Mouse (Mus musculus): ENCODE measurements at regions not wholly inside any gene's neighbourhood (a gene's known extent, or its start where the extent isn't known, plus 50 kb on each side); places are given as distances from the start of the nearest gene placed in this dataset.

DNA sequence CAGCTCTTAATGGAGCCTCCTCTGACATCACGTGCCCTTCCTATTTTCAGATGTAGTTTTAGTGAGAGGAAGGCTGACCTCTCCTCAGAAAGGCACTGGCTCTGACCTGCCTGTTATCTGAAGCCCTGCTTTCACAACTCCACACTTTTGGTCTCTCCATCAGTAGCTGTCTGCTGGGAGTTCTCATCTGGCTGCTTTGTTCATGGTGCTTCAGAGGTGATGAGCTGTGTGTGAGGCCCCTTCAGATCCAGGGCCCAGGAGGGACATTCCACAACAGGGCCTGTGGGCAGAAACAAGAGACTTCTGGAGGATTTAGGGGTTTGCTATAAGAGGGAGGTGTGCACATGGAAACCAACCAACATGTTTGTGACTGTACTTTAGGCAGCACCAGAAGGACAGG lies 50.8 kb upstream of the Fhl2 start:
- ATAC-seq: no peak
- Histone ChIP-seq H3K4me2 (ENCODE audit: low read length) (no peak overlapping the region), H3K27ac (ENCODE audit: low read length) (no peak overlapping the region), H3K36me3 (ENCODE audit: control insufficient read depth, insufficient read depth) (no peaks in the 10 kb centered on the region), H3K4me3 (replicated peaks; ENCODE audit: low read length) (no peak overlapping the region), H3K27me3 (replicated peaks; ENCODE audit: control insufficient read depth, insufficient read depth, low read length) (no peaks in the 10 kb centered on the region), H3K9me3 (ENCODE audit: control insufficient read depth, low read length) (no peaks in the 10 kb centered on the region), H3K4me1 (replicated peaks; ENCODE audit: control insufficient read depth, insufficient read depth, low read length) (no peaks in the 10 kb centered on the region), H3K9ac (replicated peaks; ENCODE audit: low read depth, low read length) (no peak overlapping the region)
- 86% methylated on average over 1 of the region's 1 CpGs for WGBS

DNA sequence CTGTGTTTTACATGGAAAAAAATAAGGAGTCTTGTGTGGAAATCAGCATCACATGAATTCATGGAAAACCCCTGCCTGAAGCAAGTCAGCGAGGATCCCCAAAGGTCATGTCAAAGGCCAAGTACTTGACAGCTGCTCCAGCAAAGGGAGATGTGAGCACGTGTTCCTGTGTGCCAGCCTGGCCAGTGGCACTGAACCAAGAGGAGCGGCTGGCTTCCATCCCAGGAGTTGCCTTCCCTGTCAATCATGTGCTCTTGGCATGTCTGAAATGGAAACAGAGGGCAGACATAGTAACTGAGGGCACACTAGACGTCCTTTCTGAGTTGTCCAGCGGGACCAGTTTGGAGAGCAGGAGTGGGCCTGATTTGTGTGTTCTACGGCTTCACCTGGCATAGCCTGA lies 53.5 kb upstream of the Fhl2 start:
- Histone ChIP-seq H3K4me2 (ENCODE audit: low read length) (no peak overlapping the region), H3K4me3 (replicated peaks; ENCODE audit: low read length) (no peak overlapping the region), H3K36me3 (ENCODE audit: control insufficient read depth, insufficient read depth) (no peaks in the 10 kb centered on the region), H3K9ac (replicated peaks; ENCODE audit: low read depth, low read length) (no peak overlapping the region), H3K27ac (ENCODE audit: low read length) (no peak overlapping the region), H3K27me3 (replicated peaks; ENCODE audit: control insufficient read depth, insufficient read depth, low read length) (no peaks in the 10 kb centered on the region), H3K9me3 (ENCODE audit: control insufficient read depth, low read length) (no peaks in the 10 kb centered on the region), H3K4me1 (replicated peaks; ENCODE audit: control insufficient read depth, insufficient read depth, low read length) (no peaks in the 10 kb centered on the region)
- no peak for ATAC-seq
- 64% methylated on average over 6 of the region's 6 CpGs for WGBS

DNA sequence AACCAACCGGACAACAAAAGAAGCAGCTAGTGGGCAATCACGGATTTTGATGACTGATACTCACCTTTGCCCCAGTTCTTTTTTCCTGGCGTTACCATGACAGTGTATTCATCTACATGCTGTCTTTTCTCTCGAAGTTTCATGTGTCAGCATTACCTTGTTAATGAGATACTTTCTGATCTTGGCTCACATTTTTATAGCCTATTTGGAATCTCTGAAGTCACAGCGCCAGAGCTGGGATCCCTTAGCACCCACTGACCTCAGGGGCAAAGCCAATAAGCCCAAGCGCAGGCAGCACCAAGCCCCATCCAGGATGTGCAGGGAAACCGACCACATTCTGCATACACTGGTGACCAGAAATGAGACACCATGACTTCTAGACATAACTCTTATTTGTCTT lies 54.6 kb upstream of the Fhl2 start:
- ATAC-seq: no peak
- H3K4me2 ChIP-seq (ENCODE audit: low read length): no peak overlapping the region
- no peak overlapping the region for H3K9ac ChIP-seq (replicated peaks; ENCODE audit: low read depth, low read length)
- H3K4me1 ChIP-seq (replicated peaks; ENCODE audit: control insufficient read depth, insufficient read depth, low read length): no peaks in the 10 kb centered on the region
- H3K36me3 ChIP-seq (ENCODE audit: control insufficient read depth, insufficient read depth): no peaks in the 10 kb centered on the region
- no peaks in the 10 kb centered on the region for H3K9me3 ChIP-seq (ENCODE audit: control insufficient read depth, low read length)
- WGBS: 70% methylated on average over 7 of the region's 7 CpGs
- H3K27ac ChIP-seq (ENCODE audit: low read length): no peak overlapping the region
- no peak overlapping the region for H3K4me3 ChIP-seq (replicated peaks; ENCODE audit: low read length)
- H3K27me3 ChIP-seq (replicated peaks; ENCODE audit: control insufficient read depth, insufficient read depth, low read length): no peaks in the 10 kb centered on the region

DNA sequence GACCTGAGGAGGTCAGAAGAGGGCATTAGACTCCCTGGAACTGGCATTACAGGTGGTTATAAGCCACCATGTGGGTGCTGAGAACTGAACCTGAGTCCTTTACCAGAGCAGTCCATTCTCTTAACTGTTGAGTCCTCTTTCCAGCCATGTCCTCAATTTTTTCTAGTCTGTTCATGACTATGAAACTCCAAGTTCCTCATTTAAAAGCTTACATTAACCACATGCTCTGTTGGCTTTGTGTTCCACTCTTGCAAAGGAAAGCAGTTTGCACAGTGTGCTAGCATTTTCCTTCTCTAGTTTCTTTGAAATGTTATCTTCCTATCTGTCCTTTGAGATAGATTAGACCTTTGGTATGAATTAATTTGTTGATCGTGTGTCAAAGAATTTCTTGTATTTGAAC lies 57.3 kb upstream of the Fhl2 start:
- Histone ChIP-seq H3K4me2 (ENCODE audit: low read length) (no peak overlapping the region), H3K4me1 (replicated peaks; ENCODE audit: control insufficient read depth, insufficient read depth, low read length) (no peaks in the 10 kb centered on the region), H3K27ac (ENCODE audit: low read length) (no peak overlapping the region), H3K4me3 (replicated peaks; ENCODE audit: low read length) (no peak overlapping the region), H3K27me3 (replicated peaks; ENCODE audit: control insufficient read depth, insufficient read depth, low read length) (no peaks in the 10 kb centered on the region), H3K36me3 (ENCODE audit: control insufficient read depth, insufficient read depth) (no peaks in the 10 kb centered on the region), H3K9me3 (ENCODE audit: control insufficient read depth, low read length) (no peaks in the 10 kb centered on the region), H3K9ac (replicated peaks; ENCODE audit: low read depth, low read length) (no peak overlapping the region)
- 95% methylated on average over 1 of the region's 1 CpGs for WGBS
- no peak for ATAC-seq

DNA sequence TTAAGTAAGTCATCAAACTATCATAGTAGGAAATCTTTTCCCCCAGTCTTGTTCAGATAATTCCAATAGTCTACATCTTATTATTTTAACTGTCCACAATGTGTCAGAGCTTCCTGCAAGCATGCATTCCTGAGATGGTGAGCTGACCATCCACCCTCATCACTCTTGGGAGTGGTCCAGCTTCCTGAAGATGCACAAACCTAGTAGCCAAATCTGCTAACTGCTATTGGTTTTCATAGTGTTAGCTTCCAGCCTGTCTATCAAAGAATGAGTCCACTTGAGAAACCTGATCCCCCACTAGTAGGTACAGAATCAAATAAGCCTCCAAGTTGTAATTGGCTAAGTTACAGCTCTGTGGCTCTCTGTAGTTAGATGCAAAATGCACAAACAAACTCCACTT lies 59.3 kb upstream of the Fhl2 start:
- no peak for ATAC-seq
- Histone ChIP-seq H3K36me3 (ENCODE audit: control insufficient read depth, insufficient read depth) (no peaks in the 10 kb centered on the region), H3K9me3 (ENCODE audit: control insufficient read depth, low read length) (no peaks in the 10 kb centered on the region), H3K27ac (ENCODE audit: low read length) (no peak overlapping the region), H3K4me3 (replicated peaks; ENCODE audit: low read length) (no peak overlapping the region), H3K4me2 (ENCODE audit: low read length) (no peak overlapping the region), H3K9ac (replicated peaks; ENCODE audit: low read depth, low read length) (no peak overlapping the region), H3K4me1 (replicated peaks; ENCODE audit: control insufficient read depth, insufficient read depth, low read length) (no peaks in the 10 kb centered on the region), H3K27me3 (replicated peaks; ENCODE audit: control insufficient read depth, insufficient read depth, low read length) (no peaks in the 10 kb centered on the region)

DNA sequence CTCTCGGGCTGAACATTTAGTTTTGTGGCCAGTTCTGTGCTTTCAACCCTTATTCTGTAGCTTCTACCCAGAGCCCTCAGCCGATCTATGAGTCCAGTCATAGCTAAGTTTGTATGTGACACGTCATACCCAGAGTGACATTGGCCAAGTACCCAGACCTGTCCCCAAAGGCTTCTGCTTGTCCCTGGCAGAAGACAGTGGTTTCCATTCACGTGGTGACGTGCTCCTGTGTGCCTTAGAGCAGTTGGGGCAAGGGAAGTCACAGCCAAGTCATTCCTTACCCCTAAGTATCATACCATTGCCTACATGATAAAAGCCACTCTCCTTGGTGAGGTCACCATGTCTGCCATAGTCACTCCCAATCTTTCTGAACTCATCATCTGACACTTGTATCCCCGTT lies 61.1 kb upstream of the Fhl2 start:
- Histone ChIP-seq H3K9ac (replicated peaks; ENCODE audit: low read depth, low read length) (no peak overlapping the region), H3K4me3 (replicated peaks; ENCODE audit: low read length) (no peak overlapping the region), H3K4me1 (replicated peaks; ENCODE audit: control insufficient read depth, insufficient read depth, low read length) (no peaks in the 10 kb centered on the region), H3K9me3 (ENCODE audit: control insufficient read depth, low read length) (no peaks in the 10 kb centered on the region), H3K4me2 (ENCODE audit: low read length) (no peak overlapping the region), H3K27me3 (replicated peaks; ENCODE audit: control insufficient read depth, insufficient read depth, low read length) (no peaks in the 10 kb centered on the region), H3K27ac (ENCODE audit: low read length) (no peak overlapping the region), H3K36me3 (ENCODE audit: control insufficient read depth, insufficient read depth) (no peaks in the 10 kb centered on the region)
- WGBS: 84% methylated on average over 6 of the region's 6 CpGs
- ATAC-seq: no peak

DNA sequence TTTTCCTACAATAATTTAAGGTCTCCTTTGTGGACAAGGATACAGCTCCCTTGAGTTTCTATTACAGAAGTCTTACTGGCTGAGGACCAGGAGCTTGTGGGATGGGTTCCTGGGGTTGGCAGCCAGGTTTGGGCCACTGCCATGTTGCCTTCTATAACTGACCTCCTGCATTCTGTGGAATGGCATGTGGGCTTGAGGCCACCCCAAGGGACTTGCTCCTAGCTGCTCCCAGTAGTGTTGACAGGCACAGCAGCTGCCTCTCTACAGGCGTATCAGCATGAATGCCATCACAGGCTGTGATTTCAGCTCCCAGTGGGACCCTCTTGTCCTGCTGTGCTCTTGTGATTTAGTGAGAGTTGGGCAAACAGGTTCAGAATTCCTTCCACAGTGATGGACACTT lies 63.1 kb upstream of the Fhl2 start:
- no peak overlapping the region for H3K9ac ChIP-seq (replicated peaks; ENCODE audit: low read depth, low read length)
- no peak overlapping the region for H3K4me2 ChIP-seq (ENCODE audit: low read length)
- no peak overlapping the region for H3K4me3 ChIP-seq (replicated peaks; ENCODE audit: low read length)
- no peak for ATAC-seq
- 82% methylated on average over 1 of the region's 1 CpGs for WGBS
- H3K27ac ChIP-seq (ENCODE audit: low read length): no peak overlapping the region
- H3K27me3 ChIP-seq (replicated peaks; ENCODE audit: control insufficient read depth, insufficient read depth, low read length): no peaks in the 10 kb centered on the region
- H3K9me3 ChIP-seq (ENCODE audit: control insufficient read depth, low read length): no peaks in the 10 kb centered on the region
- 0 out of 2 replicates have a peak, but pooled peaks cover 3% of the 10 kb centered on the region for H3K4me1 ChIP-seq (replicated peaks; ENCODE audit: control insufficient read depth, insufficient read depth, low read length)
- no peaks in the 10 kb centered on the region for H3K36me3 ChIP-seq (ENCODE audit: control insufficient read depth, insufficient read depth)

DNA sequence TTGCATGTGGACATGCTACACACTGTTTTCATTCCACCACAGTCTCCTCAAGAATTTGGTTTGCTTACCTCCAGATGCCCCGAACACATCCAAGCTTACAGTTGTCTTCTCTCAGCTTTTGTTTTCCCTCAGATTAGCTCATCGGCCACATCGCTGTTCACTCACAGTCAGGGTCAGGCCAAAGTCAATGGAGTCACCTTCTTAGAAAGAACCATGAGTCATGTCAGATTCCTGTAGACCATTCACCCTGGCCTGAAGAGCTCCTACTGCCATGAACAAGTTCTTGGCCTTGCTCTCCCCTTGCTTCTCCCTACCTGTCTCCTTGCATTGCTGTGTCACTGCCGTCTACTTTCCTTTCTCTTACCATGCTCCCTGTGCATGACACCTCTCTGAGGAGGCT lies 63.7 kb upstream of the Fhl2 start:
- no peak overlapping the region for H3K9ac ChIP-seq (replicated peaks; ENCODE audit: low read depth, low read length)
- no peak for ATAC-seq
- 93% methylated on average over 4 of the region's 4 CpGs for WGBS

DNA sequence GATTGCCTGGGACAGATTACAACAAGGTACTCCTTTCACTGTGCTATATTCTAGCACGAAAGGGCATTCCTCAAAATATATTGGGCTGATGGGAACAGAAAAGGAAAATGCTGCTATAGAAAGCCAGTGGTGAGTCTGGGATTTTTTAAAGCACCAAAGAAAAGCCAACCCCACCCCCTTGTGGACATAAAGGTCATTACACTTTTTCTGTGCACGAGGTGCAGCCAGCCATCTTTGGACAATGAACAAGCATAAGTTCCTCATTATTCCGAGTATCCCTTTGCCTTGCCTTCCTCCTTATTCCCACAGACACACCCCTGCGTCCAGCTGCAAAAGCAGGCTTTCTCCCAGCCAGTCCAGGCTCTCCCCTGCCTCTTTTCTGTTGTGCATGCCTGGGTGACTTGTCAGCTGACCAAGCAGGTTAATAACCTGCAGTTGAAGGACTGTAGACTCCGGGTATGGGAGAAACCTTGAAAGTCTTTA lies 67.7 kb upstream of the Fhl2 start:
- Histone ChIP-seq H3K27me3 (replicated peaks; ENCODE audit: control insufficient read depth, insufficient read depth, low read length) (no peaks in the 10 kb centered on the region), H3K9me3 (ENCODE audit: control insufficient read depth, low read length) (no peaks in the 10 kb centered on the region), H3K4me2 (ENCODE audit: low read length) (peak overlapping the region; percentile 28; the same call in 1 of the 2 replicates), H3K4me3 (replicated peaks; ENCODE audit: low read length) (no peak overlapping the region), H3K36me3 (ENCODE audit: control insufficient read depth, insufficient read depth) (no peaks in the 10 kb centered on the region), H3K27ac (ENCODE audit: low read length) (no peak overlapping the region), H3K9ac (replicated peaks; ENCODE audit: low read depth, low read length) (0 out of 2 replicates have a peak overlapping the region, but pooled peaks have one; percentile 38), H3K4me1 (replicated peaks; ENCODE audit: control insufficient read depth, insufficient read depth, low read length) (0 out of 2 replicates have a peak, but pooled peaks cover 3% of the 10 kb centered on the region)
- peak; percentile 61 for ATAC-seq
- 19% methylated on average over 5 of the region's 5 CpGs for WGBS

More for the DNA sequence above, 63.7 kb upstream of the Fhl2 start:
- no peaks in the 10 kb centered on the region for H3K27me3 ChIP-seq (replicated peaks; ENCODE audit: control insufficient read depth, insufficient read depth, low read length)
- H3K36me3 ChIP-seq (ENCODE audit: control insufficient read depth, insufficient read depth): no peaks in the 10 kb centered on the region
- no peak overlapping the region for H3K4me3 ChIP-seq (replicated peaks; ENCODE audit: low read length)
- H3K4me1 ChIP-seq (replicated peaks; ENCODE audit: control insufficient read depth, insufficient read depth, low read length): 0 out of 2 replicates have a peak, but pooled peaks cover 3% of the 10 kb centered on the region
- no peaks in the 10 kb centered on the region for H3K9me3 ChIP-seq (ENCODE audit: control insufficient read depth, low read length)
- no peak overlapping the region for H3K27ac ChIP-seq (ENCODE audit: low read length)
- no peak overlapping the region for H3K4me2 ChIP-seq (ENCODE audit: low read length)

All from forebrain, embryonic 16.5 days (tissue).